Mouse (Mus musculus) hematopoietic stem cell, adult 5-6 weeks (primary cell): Measurements from ENCODE around the gene Olfr259. TPM values are rescaled to one million over a fixed set of nuclear protein-coding genes. Genes with fewer than 3 reads are reported as not detected.

ENCODE experiments used
- ATAC-seq, 2 experiments: fragments of 125-278 bp in 1 of 2; replicated peaks in 1 of 2; 2 replicates each; pipeline ENCODE4 v1.8.0; 2016 to 2017; ENCODE audit warnings: inconsistent platforms in 2 of 2, mild to moderate bottlenecking in 2 of 2, moderate number of reproducible peaks in 2 of 2, low read depth in 1 of 2, moderate TSS enrichment in 1 of 2; ENCODE audit not compliant: low FRiP score in 2 of 2, poor library complexity in 2 of 2, severe bottlenecking in 2 of 2, insufficient read depth in 1 of 2, low TSS enrichment in 1 of 2
- total RNA-seq: library from RNA; stranded (forward); fragments of 172-1452, 232-1000 nt; gene quantifications from 2 replicates; pipeline ENCODE4 v1.2.3, GENCODE M21; 2017

Olfr259 gene
- total RNA-seq = not detected in 2 replicates

- ATAC-seq = no peak
Observed at GRCm38 (mm10) chr2:87114467-87114866, at the start of gene Olfr259. Olfr259 (minus strand) TSS chr2:87114567.

GRCm38 (mm10) chr2:87152524-87152923 lies 38.2 kb upstream of the Olfr259 start, which contains the start of gene Olfr1111:
Olfr1111 (minus strand) TSS chr2:87152624.
- ATAC-seq = no peak

DNA sequence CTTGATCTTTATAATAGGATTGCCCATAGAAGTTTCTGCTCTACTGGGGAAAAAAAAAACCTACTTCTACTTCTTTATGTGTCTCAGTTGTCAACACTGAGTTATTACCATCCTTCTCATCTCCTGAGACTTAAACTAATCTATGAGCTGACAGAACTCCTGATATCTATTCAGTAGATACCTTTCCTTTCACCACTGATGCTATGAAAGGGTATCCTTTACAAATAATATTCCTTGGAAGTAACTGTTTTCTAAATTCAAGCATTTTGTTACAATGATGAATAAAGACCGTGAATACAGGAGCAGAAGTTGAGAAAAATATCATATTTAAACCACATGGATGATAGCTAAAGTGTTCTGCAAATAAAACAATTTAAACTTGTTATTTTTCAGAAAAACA lies 25.8 kb upstream of the Olfr259 start, which contains the start of gene Olfr1110:
Olfr1110 (minus strand) TSS at position 101 of the 400 bp plus-strand sequence.
- ATAC-seq = no peak

DNA sequence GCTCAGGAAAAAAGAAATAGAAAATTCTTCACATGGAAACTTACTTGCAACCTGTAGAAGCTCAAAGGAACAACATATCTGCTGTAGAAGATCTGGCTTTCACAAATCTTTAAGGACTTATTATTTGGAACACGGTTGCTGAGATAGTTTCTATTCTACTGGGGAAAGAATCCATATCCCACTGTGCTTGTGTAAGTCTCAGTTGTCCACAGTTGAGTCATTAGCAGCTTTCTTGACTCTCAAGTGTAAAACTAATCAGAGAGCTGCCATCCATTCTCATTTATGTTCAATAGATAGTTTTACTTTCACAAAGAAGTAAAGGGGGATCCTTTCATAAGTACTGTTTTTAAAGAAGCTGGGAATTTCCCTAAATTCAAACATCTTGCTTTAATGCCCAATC lies 18.5 kb downstream of the Olfr259 start, which contains the start of gene Olfr1109:
Olfr1109 (minus strand) TSS at position 101 of the 400 bp plus-strand sequence.
- no peak for ATAC-seq

DNA sequence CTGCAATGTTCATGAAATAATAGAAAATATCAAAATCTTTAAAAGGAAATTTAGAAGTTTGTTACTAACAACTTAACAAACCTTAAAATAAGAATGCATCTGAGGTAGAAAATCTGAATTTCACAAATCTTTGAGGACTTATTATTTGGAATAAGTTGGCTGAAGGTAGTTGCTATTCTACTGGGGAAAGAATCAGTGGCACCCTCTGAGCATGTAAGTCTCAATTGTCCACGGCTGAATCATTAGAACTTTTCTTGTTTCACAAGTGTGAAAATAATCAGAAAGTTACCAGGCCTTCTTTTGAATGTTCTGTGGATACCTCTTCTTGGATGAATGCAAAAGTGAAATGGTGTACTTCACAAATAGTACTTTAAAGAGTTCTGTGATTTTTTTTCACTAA lies 38.6 kb downstream of the Olfr259 start, which contains the start of gene Olfr1107:
Olfr1107 (minus strand) TSS at position 101 of the 400 bp plus-strand sequence.
- no peak for ATAC-seq

Other genes starting within 250 kb of the Olfr259 start
- gene Gm13723, start 239.8 kb downstream of the Olfr259 start, total RNA-seq = not detected in 2 replicates
- not detected in 2 replicates for gene Olfr1097, start 222.4 kb downstream of the Olfr259 start, total RNA-seq
- not detected in 2 replicates for gene Olfr1098, start 190.0 kb downstream of the Olfr259 start, total RNA-seq
- gene Olfr1099, start 153.9 kb downstream of the Olfr259 start, total RNA-seq = not detected in 2 replicates
- gene Olfr1100, start 134.6 kb downstream of the Olfr259 start, total RNA-seq = not detected in 2 replicates
- not detected in 2 replicates for gene Olfr1101, start 123.3 kb downstream of the Olfr259 start, total RNA-seq
- not detected in 2 replicates for gene Olfr1102, start 116.2 kb downstream of the Olfr259 start, total RNA-seq
- gene Olfr1104, start 87.5 kb downstream of the Olfr259 start, total RNA-seq = not detected in 2 replicates
- not detected in 2 replicates for gene Olfr1105, start 78.0 kb downstream of the Olfr259 start, total RNA-seq
- gene Olfr1106, start 62.3 kb downstream of the Olfr259 start, total RNA-seq = not detected in 2 replicates
- not detected in 2 replicates for gene Olfr1107, start 38.8 kb downstream of the Olfr259 start, total RNA-seq
- gene Olfr1109, start 18.6 kb downstream of the Olfr259 start, total RNA-seq = not detected in 2 replicates
- gene Olfr1110, start 25.7 kb upstream of the Olfr259 start, total RNA-seq = not detected in 2 replicates
- gene Olfr1111, start 38.1 kb upstream of the Olfr259 start, total RNA-seq = not detected in 2 replicates
- not detected in 2 replicates for gene Olfr1112, start 73.2 kb upstream of the Olfr259 start, total RNA-seq
- gene Olfr1113, start 94.4 kb upstream of the Olfr259 start, total RNA-seq = not detected in 2 replicates
- gene Olfr1115, start 133.4 kb upstream of the Olfr259 start, total RNA-seq = not detected in 2 replicates
- not detected in 2 replicates for gene Olfr1116, start 153.0 kb upstream of the Olfr259 start, total RNA-seq
- gene Olfr1118, start 193.0 kb upstream of the Olfr259 start, total RNA-seq = not detected in 2 replicates
- gene Olfr1120, start 240.2 kb upstream of the Olfr259 start, total RNA-seq = not detected in 2 replicates